Mouse (Mus musculus) frontal cortex, adult (tissue): Measurements from ENCODE around the gene Megf6.
A peak's percentile ranks its signal among the peaks of the same experiment; 100 is the strongest.

Experiments used
- ATAC-seq: cut with Nextera tagmentation; 2 replicates; pipeline ENCODE4 v1.9.2; 2017; ENCODE audit warnings: mild to moderate bottlenecking, moderate library complexity, mixed read lengths; ENCODE audit not compliant: low TSS enrichment

The Megf6 gene

DNA sequence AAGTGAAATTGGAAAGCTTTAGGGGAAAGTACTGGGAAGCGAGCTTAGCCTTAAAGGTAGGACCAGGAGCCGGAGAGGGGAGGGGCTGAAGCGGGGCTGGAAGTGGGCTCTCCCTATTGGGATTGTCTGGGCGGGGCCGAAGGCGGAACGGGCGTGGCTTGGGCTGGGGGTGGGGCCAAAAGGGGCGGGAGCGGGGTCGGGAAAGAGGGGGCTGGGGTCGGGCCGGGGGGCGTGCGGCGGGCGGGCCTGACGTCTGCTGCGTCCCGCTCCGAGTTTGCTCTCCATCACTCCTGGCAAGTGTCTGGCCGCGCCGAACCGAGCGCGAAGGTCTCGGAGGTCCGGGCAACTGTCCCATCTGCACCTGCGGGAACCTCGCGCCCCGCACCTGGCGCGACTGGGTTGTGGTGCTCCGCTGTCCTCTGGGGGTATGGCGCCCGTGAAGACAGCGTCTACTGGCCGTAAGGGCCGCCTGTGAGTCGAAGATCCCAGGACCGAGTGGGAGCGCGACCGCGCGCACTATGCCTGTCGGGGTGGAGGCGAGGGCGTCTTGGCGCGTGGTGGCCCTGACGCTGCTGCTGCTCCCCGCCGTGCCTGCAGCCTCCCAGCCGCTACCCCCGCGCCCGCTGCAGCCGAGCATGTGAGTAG lies at the start of gene Megf6:
Megf6 (plus strand) TSS at position 225 of the 645 bp plus-strand sequence.
- no peak; the same call in 1 of the 2 replicates for ATAC-seq

- no peak for ATAC-seq
Measured at GRCm38 (mm10) chr4:154121800-154122199, 48.7 kb upstream of the Megf6 start.

GRCm38 (mm10) chr4:154122374-154122773 lies 48.2 kb upstream of the Megf6 start:
- no peak for ATAC-seq

- no peak for ATAC-seq
Measured at GRCm38 (mm10) chr4:154123553-154123952, 47.0 kb upstream of the Megf6 start.

DNA sequence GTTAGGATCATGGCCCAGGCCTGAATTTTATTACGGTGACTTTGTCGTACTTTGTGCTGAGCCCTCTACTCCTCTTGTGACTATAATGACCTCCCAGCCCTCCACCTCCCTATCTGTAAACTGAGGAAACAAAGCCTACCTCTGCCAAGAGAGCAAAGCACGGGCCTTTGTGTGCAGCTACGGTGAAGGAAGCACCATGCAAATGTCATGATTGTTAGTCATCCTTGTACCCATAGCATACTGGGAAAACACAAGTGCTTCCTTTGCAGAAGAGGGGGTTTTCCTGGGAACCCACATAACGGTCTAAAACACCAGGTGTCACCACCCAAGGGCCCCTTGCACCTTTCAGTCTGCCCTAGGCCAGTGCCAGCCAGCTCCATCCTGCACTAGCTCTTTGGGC lies 45.3 kb upstream of the Megf6 start:
- no peak for ATAC-seq

DNA sequence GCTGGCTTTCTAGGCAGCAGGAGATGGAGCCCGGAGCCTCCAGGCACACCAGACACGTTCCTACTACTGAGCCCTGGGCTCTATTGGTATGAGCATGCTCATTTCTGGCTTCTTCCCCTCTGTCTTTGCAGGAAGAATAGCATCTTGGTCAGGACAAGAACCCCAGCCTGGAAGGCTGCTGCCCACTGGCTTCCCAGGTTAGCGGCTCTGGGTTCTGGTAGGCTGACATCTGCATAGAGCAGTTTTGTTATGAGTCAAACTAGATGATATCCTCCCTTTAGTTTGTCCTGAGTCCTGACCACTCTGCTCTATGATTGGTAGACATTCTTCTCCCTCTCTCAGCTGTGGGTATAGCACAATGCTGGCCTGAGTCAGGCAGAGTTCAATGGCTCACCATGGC lies 43.3 kb upstream of the Megf6 start:
- no peak for ATAC-seq

- no peak for ATAC-seq
Measured at GRCm38 (mm10) chr4:154129950-154130349, 40.6 kb upstream of the Megf6 start.

DNA sequence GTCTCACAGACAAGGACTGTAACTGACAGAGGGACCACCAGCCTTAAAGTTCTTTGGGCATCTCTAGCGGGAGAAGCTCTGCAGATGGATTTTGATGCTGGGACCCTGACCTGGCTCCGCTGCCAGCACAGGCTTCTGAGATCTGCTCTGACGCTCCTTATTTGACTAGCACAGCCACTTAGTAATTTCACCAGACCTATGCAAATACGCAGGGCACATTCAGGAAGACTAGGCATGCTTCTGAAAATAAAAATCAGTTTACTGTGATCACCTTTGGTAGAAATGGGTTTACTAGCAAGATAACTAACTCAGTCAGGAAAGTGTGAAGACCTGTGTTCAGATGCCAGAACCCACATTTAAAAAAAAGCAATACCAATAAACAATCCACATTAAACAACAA lies 38.6 kb upstream of the Megf6 start:
- no peak for ATAC-seq

GRCm38 (mm10) chr4:154134803-154135202 lies 35.7 kb upstream of the Megf6 start:
- ATAC-seq, result no peak

- no peak for ATAC-seq
Measured at GRCm38 (mm10) chr4:154137139-154137538, 33.4 kb upstream of the Megf6 start.

DNA sequence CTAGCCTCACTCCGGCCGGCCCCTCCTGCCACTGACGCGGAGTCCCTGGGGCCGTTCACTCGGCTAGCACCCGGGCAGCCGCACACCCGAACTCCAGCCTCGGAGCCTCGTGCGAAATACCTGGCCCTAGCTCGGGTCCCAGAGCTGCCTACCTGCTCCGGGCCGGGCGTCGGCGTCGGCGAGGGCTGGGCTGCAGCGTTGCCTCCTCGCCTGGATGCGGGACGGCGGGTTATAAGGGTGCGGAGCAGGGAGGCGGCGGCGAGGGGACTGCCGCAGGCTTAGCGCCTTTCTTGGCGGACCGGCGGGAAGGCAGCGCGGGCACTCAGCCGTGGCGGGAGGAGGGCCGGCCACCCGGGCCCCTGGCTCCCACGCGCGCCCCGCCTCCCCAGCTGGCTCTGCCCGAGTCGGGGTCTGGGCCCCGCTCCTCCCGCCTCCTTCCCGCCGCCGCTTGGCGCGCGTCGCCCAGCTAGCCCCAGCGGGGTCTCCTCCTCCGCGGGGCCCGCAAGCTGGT lies 30.8 kb upstream of the Megf6 start:
- no peak for ATAC-seq

DNA sequence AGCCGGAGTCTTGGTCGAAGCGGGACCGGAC lies 30.5 kb upstream of the Megf6 start, which contains the start of gene Trp73:
Trp73 (minus strand) TSS at position 27 of the 31 bp plus-strand sequence.
- ATAC-seq, result no peak

GRCm38 (mm10) chr4:154140213-154141008 lies 30.1 kb upstream of the Megf6 start:
- ATAC-seq, result no peak

- no peak for ATAC-seq
Measured at GRCm38 (mm10) chr4:154141009-154141867, 29.3 kb upstream of the Megf6 start.

- peak; percentile 96 for ATAC-seq
Measured at GRCm38 (mm10) chr4:154142211-154143040, 28.1 kb upstream of the Megf6 start, which contains the start of gene Wrap73. Wrap73 (plus strand) TSS chr4:154142372.

- ATAC-seq, result no peak
Measured at GRCm38 (mm10) chr4:154144712-154145111, 25.8 kb upstream of the Megf6 start.

- no peak for ATAC-seq
Measured at GRCm38 (mm10) chr4:154146342-154146741, 24.2 kb upstream of the Megf6 start.

DNA sequence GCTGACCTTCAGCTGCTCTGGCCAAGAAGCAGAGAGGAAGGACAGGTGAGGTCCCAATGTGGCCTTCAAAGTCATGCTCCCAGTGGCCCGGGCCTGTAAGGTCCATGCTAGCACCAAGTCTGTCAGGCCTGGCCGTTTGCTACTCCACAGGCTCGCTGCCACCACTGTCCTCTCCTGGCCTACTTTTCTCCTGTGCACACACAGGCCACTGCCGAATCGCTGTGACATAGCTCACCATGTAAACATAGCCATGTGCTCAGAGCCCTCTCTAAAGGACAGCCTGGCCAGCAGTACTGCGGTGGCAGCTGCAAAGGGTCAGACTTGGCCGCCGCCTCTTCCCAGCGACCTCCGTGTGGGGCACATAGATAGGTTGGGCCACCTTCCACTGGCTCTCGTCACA lies 16.4 kb upstream of the Megf6 start:
- ATAC-seq, result no peak

- ATAC-seq, result no peak
Measured at GRCm38 (mm10) chr4:154156050-154156449, 14.5 kb upstream of the Megf6 start.

DNA sequence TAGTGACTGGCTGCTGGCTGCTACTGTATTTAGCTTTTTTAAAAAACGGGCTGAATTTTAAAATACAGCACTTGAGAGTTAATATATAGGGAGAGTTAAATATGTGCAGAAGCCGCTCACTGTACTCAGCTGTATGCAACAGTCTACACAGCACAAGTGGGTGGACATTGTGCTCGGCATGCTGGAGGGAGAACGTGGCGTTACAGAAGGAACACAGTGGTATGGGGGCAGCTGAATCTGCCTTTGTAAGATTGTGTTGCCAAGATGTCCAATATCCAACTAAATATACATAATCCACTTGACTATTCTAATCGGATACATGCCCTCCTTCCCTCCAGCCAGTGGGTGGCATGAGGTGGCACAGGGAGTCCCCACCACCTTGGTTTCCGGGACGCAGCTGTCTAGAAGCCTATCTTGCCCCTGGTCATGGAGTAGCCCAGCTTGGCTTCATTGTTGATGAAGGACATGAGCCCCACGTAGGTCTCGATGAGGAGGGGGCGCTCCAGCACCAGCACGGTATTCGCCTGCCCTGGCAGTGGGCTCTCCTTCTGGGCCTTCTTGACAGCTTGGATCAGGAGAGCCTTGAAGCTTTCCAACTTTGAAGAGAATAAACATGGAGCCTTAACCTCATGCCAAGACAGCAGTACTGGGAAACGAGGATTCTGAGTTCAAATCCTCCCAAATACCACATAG lies 12.4 kb upstream of the Megf6 start:
- peak; percentile 11; the same call in 1 of the 2 replicates for ATAC-seq

- ATAC-seq, result peak; percentile 7; the same call in 1 of the 2 replicates
Measured at GRCm38 (mm10) chr4:154159002-154159401, 11.5 kb upstream of the Megf6 start.
